Mouse (Mus musculus) MEL (cell line): ENCODE measurements at regions not wholly inside any gene's neighbourhood (a gene's known extent, or its start where the extent isn't known, plus 50 kb on each side); places are given as distances from the start of the nearest gene placed in this dataset.

ENCODE experiments used
- DNase-seq: peaks from one replicate; pipeline ENCODE4 v3.0.0; 2011; ENCODE audit warnings: low read depth, low spot score
- H3K27ac ChIP-seq: 2 replicates; pipeline ENCODE4 v1.5.1; 2012; ENCODE audit warnings: low read depth, mild to moderate bottlenecking, control low read depth, low read length, moderate library complexity; ENCODE audit not compliant: control insufficient read depth
- H3K27me3 ChIP-seq, 2 experiments: fragments of 150-350 bp in 1 of 2; sonication (generic) in 1 of 2; 2 replicates each; pipeline ENCODE4 v1.6.1; 2012; ENCODE audit warnings: low read length in 2 of 2, mild to moderate bottlenecking in 2 of 2, improper control_type of control experiment in 1 of 2, moderate library complexity in 1 of 2; ENCODE audit not compliant: insufficient read depth in 2 of 2, control insufficient read depth in 1 of 2
- H3K36me3 ChIP-seq, 2 experiments: 2 replicates each; pipeline ENCODE4 v1.6.1; 2012 to 2014; ENCODE audit warnings: low read length in 2 of 2, improper control_type of control experiment in 1 of 2, inconsistent platforms in 1 of 2, mild to moderate bottlenecking in 1 of 2; ENCODE audit not compliant: insufficient read depth in 2 of 2, control insufficient read depth in 1 of 2
- H3K4me1 ChIP-seq, 2 experiments: fragments of 150-350 bp in 1 of 2; sonication (generic) in 1 of 2; 2 replicates each; pipeline ENCODE4 v1.6.1; 2012; ENCODE audit warnings: low read length in 2 of 2, improper control_type of control experiment in 1 of 2, mild to moderate bottlenecking in 1 of 2; ENCODE audit not compliant: insufficient read depth in 2 of 2, control insufficient read depth in 1 of 2
- H3K4me3 ChIP-seq, 2 experiments: fragments of 150-350 bp in 1 of 2; sonication (generic) in 1 of 2; 2 replicates each; pipeline ENCODE4 v1.5.1; 2012; ENCODE audit warnings: low read depth in 2 of 2, low read length in 2 of 2, mild to moderate bottlenecking in 2 of 2, moderate library complexity in 2 of 2, control low read depth in 1 of 2, improper control_type of control experiment in 1 of 2; ENCODE audit not compliant: control insufficient read depth in 1 of 2, insufficient read depth in 1 of 2
- H3K79me2 ChIP-seq: 2 replicates; pipeline ENCODE4 v1.6.1; 2012; ENCODE audit warnings: mild to moderate bottlenecking, low read length, moderate library complexity; ENCODE audit not compliant: control insufficient read depth, poor library complexity, insufficient read depth
- H3K9ac ChIP-seq: 2 replicates; pipeline ENCODE4 v1.6.1; 2012; ENCODE audit warnings: low read depth, mild to moderate bottlenecking, control low read depth, low read length, moderate library complexity; ENCODE audit not compliant: control insufficient read depth, poor library complexity, severe bottlenecking
- H3K9me3 ChIP-seq: fragments of 150-350 bp; sonication (generic); replicated peaks from 2 replicates; pipeline ENCODE4 v1.6.1; 2012; ENCODE audit warnings: mild to moderate bottlenecking, low read length, improper control_type of control experiment, moderate library complexity; ENCODE audit not compliant: insufficient read depth
- CHD1 ChIP-seq: IDR thresholded peaks from 2 replicates; pipeline ENCODE4 v1.6.1; 2012; ENCODE audit warnings: low read depth, mild to moderate bottlenecking, inconsistent platforms, low read length, improper control_type of control experiment
- E2F4 ChIP-seq: IDR thresholded peaks from 2 replicates; pipeline ENCODE4 v1.6.1; 2011; ENCODE audit warnings: low read depth, low read length, improper control_type of control experiment, borderline replicate concordance
- ELF1 ChIP-seq: IDR thresholded peaks from 2 replicates; pipeline ENCODE4 v1.6.1; 2014; ENCODE audit warnings: low read depth, mild to moderate bottlenecking, inconsistent platforms, low read length, improper control_type of control experiment, moderate library complexity
- EP300 ChIP-seq, 2 experiments: IDR thresholded peaks; 2 replicates each; pipeline ENCODE4 v1.6.1; 2011; ENCODE audit warnings: improper control_type of control experiment in 2 of 2, low read length in 2 of 2, low read depth in 1 of 2, mild to moderate bottlenecking in 1 of 2
- ETS1 ChIP-seq: IDR thresholded peaks from 2 replicates; pipeline ENCODE4 v1.6.1; 2012; ENCODE audit warnings: low read depth, mild to moderate bottlenecking, inconsistent platforms, low read length, improper control_type of control experiment, moderate library complexity
- GATA1 ChIP-seq: IDR thresholded peaks from 2 replicates; pipeline ENCODE4 v1.6.1; 2011; ENCODE audit warnings: low read depth, low read length, improper control_type of control experiment
- HCFC1 ChIP-seq: IDR thresholded peaks from 2 replicates; pipeline ENCODE4 v1.6.1; 2012; ENCODE audit warnings: low read depth, mild to moderate bottlenecking, inconsistent platforms, low read length, improper control_type of control experiment, moderate library complexity
- JUND ChIP-seq: IDR thresholded peaks from 2 replicates; pipeline ENCODE4 v1.6.1; 2011; ENCODE audit warnings: low read depth, mild to moderate bottlenecking, improper control_type of control experiment, low read length
- MAX ChIP-seq: IDR thresholded peaks from 2 replicates; pipeline ENCODE4 v1.6.1; 2011; ENCODE audit warnings: low read length, improper control_type of control experiment
- MAZ ChIP-seq: IDR thresholded peaks from 2 replicates; pipeline ENCODE4 v1.6.1; 2012; ENCODE audit warnings: low read depth, mild to moderate bottlenecking, inconsistent platforms, low read length, improper control_type of control experiment
- MXI1 ChIP-seq: IDR thresholded peaks from 2 replicates; pipeline ENCODE4 v1.6.1; 2011; ENCODE audit warnings: mild to moderate bottlenecking, low read depth, low read length, improper control_type of control experiment
- MYC ChIP-seq: IDR thresholded peaks from 2 replicates; pipeline ENCODE4 v1.6.1; 2011; ENCODE audit warnings: low read depth, mild to moderate bottlenecking, low read length, improper control_type of control experiment, moderate library complexity
- NELFE ChIP-seq: IDR thresholded peaks from 2 replicates; pipeline ENCODE4 v1.6.1; 2011; ENCODE audit warnings: low read depth, low read length, improper control_type of control experiment
- POLR2A ChIP-seq, 2 experiments: IDR thresholded peaks; 2 replicates each; pipeline ENCODE4 v1.6.1; 2011 to 2012; ENCODE audit warnings: low read length in 2 of 2, mild to moderate bottlenecking in 2 of 2, control low read depth in 1 of 2, improper control_type of control experiment in 1 of 2, low read depth in 1 of 2, moderate library complexity in 1 of 2; ENCODE audit not compliant: control insufficient read depth in 1 of 2, insufficient read depth in 1 of 2, poor library complexity in 1 of 2
- POLR2AphosphoS5 ChIP-seq: IDR thresholded peaks from 2 replicates; pipeline ENCODE4 v1.6.1; 2012; ENCODE audit warnings: low read depth, borderline replicate concordance, mild to moderate bottlenecking, inconsistent platforms, low read length, moderate library complexity, mixed read lengths
- RAD21 ChIP-seq: IDR thresholded peaks from 2 replicates; pipeline ENCODE4 v1.6.1; 2011; ENCODE audit warnings: mild to moderate bottlenecking, low read depth, low read length, improper control_type of control experiment
- TCF12 ChIP-seq: IDR thresholded peaks from 2 replicates; pipeline ENCODE4 v1.6.1; 2014; ENCODE audit warnings: low read depth, mild to moderate bottlenecking, inconsistent platforms, low read length, improper control_type of control experiment, moderate library complexity
- UBTF ChIP-seq: IDR thresholded peaks from 2 replicates; pipeline ENCODE4 v1.6.1; 2012; ENCODE audit warnings: low read depth, mild to moderate bottlenecking, inconsistent platforms, low read length, improper control_type of control experiment, moderate library complexity, borderline replicate concordance; ENCODE audit not compliant: insufficient read depth
- ZC3H11A ChIP-seq: IDR thresholded peaks from 2 replicates; pipeline ENCODE4 v1.6.1; 2012; ENCODE audit warnings: low read depth, mild to moderate bottlenecking, inconsistent platforms, low read length, improper control_type of control experiment
- ZKSCAN1 ChIP-seq: IDR thresholded peaks from 2 replicates; pipeline ENCODE4 v1.6.1; 2012; ENCODE audit warnings: low read depth, mild to moderate bottlenecking, inconsistent platforms, low read length, improper control_type of control experiment, moderate library complexity
- ZNF384 ChIP-seq: IDR thresholded peaks from 2 replicates; pipeline ENCODE4 v1.6.1; 2012; ENCODE audit warnings: low read depth, mild to moderate bottlenecking, inconsistent platforms, low read length, improper control_type of control experiment

GRCm38 (mm10) chr13:117119636-117120035 is 88.7 kb upstream of the Emb start:
- Histone ChIP-seq H3K79me2 (no peaks in the 10 kb centered on the region), H3K27ac (no peak overlapping the region), H3K36me3 (no peaks in the 10 kb centered on the region), H3K9ac (no peak overlapping the region), H3K4me1 (no peaks in the 10 kb centered on the region), H3K27me3 (no peaks in the 10 kb centered on the region), H3K4me3 (no peak overlapping the region), H3K9me3 (no peaks in the 10 kb centered on the region)
- no peak for TF ChIP-seq ZNF384
- TF ChIP-seq NELFE, result no peak
- TF ChIP-seq GATA1, result no peak
- TF ChIP-seq MXI1, result no peak
- no peak for TF ChIP-seq CHD1
- TF ChIP-seq MAX, result no peak
- TF ChIP-seq UBTF, result no peak
- no peak for TF ChIP-seq RAD21
- no peak for TF ChIP-seq ZC3H11A
- no peak for TF ChIP-seq TCF12
- no peak for DNase-seq

DNA sequence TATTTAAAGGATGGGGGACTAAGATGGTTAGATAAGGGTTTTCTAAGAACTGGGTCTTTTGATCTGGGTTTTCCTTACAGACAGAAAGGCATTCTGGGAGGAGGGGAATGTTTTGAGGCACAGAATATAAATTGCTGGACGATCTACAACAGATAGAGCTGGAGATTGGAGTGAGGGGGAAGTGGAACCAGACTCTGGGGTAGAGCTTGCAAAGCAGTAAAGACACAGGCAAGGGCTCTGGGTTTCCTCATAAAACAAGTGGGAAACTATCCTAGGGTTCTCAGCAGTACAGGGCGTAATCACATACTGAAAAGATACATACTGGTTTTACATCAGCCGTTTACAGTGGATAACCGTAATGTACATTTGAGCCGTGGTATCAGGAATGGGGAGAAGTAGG is 89.5 kb upstream of the Parp8 start:
- no peak for DNase-seq
- H3K4me1 ChIP-seq, result no peaks in the 10 kb centered on the region
- H3K9ac ChIP-seq, result no peak overlapping the region
- no peak overlapping the region for H3K4me3 ChIP-seq
- no peaks in the 10 kb centered on the region for H3K9me3 ChIP-seq
- H3K79me2 ChIP-seq, result no peaks in the 10 kb centered on the region
- H3K36me3 ChIP-seq, result no peaks in the 10 kb centered on the region
- H3K27ac ChIP-seq, result no peak overlapping the region
- TF ChIP-seq POLR2AphosphoS5 (no peak), ELF1 (no peak)
- TF ChIP-seq, all 39 proteins: peak for 0
- no peaks in the 10 kb centered on the region for H3K27me3 ChIP-seq

GRCm38 (mm10) chr13:117112424-117112823 is 87.1 kb upstream of the Parp8 start:
- Histone ChIP-seq H3K4me3 (no peak overlapping the region), H3K36me3 (no peaks in the 10 kb centered on the region), H3K79me2 (no peaks in the 10 kb centered on the region), H3K9me3 (no peaks in the 10 kb centered on the region), H3K27me3 (no peaks in the 10 kb centered on the region), H3K9ac (no peak overlapping the region), H3K27ac (no peak overlapping the region), H3K4me1 (no peaks in the 10 kb centered on the region)
- no peak for TF ChIP-seq ZKSCAN1
- TF ChIP-seq E2F4, result no peak
- no peak for TF ChIP-seq MAZ
- no peak for TF ChIP-seq HCFC1
- no peak for TF ChIP-seq ETS1
- TF ChIP-seq RAD21, result no peak
- no peak for TF ChIP-seq JUND
- TF ChIP-seq EP300 (IDR thresholded peaks at IDR 0.05; ENCODE audit: low read depth in 1 of 2, low read length in 2 of 2), result no peak
- no peak for TF ChIP-seq NELFE
- TF ChIP-seq MYC, result no peak
- no peak for TF ChIP-seq POLR2A (IDR thresholded peaks at IDR 0.05; ENCODE audit: control insufficient read depth in 1 of 2, insufficient read depth in 1 of 2, low read depth in 1 of 2, low read length in 2 of 2, poor library complexity in 1 of 2)
- no peak for DNase-seq
